Mouse (Mus musculus) left cerebral cortex, postnatal 14 days (tissue): ENCODE measurements around the gene Olfr619. TPM values are rescaled to one million over a fixed set of nuclear protein-coding genes. Genes with fewer than 3 reads are reported as not detected.

Experiments used
- DNase-seq, 2 experiments: peaks; one replicate each; pipeline ENCODE4 v3.0.0; 2021 to 2022; ENCODE audit warnings: low spot score in 2 of 2, mixed read lengths in 1 of 2
- intact Hi-C: fragments of 180-260 bp; cut with DNase I; formaldehyde crosslinking; loops from one replicate; pipeline ENCODE4 v1.15.1; 2025
- long read RNA-seq, 2 experiments: library from polyadenylated mRNA; stranded (forward); transcript quantifications; one replicate each; pipeline ENCODE4 v2.0.0; 2021
- microRNA-seq, 2 experiments: library from miRNA; unstranded; fragments of <30 nt; microRNA quantifications; one replicate each; pipeline ENCODE4 v1.2.0; 2022
- total RNA-seq, 2 experiments: library from RNA; stranded (reverse); gene quantifications; 2 replicates each; pipeline ENCODE4 v1.2.3; 2021

The Olfr619 gene
- not detected for total RNA-seq
- long read RNA-seq, experiment 1 = 0 reads
- long read RNA-seq, experiment 2 = 0 reads

GRCm38 (mm10) chr7:103600275-103600674 lies at the start of gene Olfr619:
Gene Olfr619, plus strand, starts transcription at chr7:103600575.
- intact Hi-C loops = no loop called here
- DNase-seq = no peak

- intact Hi-C loops = no loop called here
- DNase-seq = no peak
These were observed 44.6 kb upstream of the Olfr619 start, which contains the start of gene Olfr615 for GRCm38 (mm10) chr7:103555779-103556178. Gene Olfr615, plus strand, starts transcription at chr7:103556079.

- intact Hi-C loops = no loop called here
- DNase-seq = no peak
These were observed 31.3 kb upstream of the Olfr619 start, which contains the start of gene Olfr616 for GRCm38 (mm10) chr7:103569043-103569442. Gene Olfr616, minus strand, starts transcription at chr7:103569143.

GRCm38 (mm10) chr7:103572761-103573160 lies 27.6 kb upstream of the Olfr619 start, which contains the start of gene Olfr617:
Gene Olfr617, plus strand, starts transcription at chr7:103573061.
- intact Hi-C loops = no loop called here
- DNase-seq = no peak

- intact Hi-C loops = no loop called here
- no peak for DNase-seq
These were observed 10.6 kb upstream of the Olfr619 start, which contains the start of gene Olfr618 for GRCm38 (mm10) chr7:103589803-103590202. Gene Olfr618, plus strand, starts transcription at chr7:103590103.

GRCm38 (mm10) chr7:103607425-103607824 lies 7.0 kb downstream of the Olfr619 start:
- DNase-seq = no peak
- intact Hi-C loops = no loop called here

- no peak for DNase-seq
- intact Hi-C loops = no loop called here
These were observed 12.1 kb downstream of the Olfr619 start, which contains the start of gene Olfr620 for GRCm38 (mm10) chr7:103612434-103612833. Gene Olfr620, minus strand, starts transcription at chr7:103612534.

- intact Hi-C loops = no loop called here
- no peak for DNase-seq
These were observed 36.4 kb downstream of the Olfr619 start for GRCm38 (mm10) chr7:103636795-103637194.

GRCm38 (mm10) chr7:103642602-103643001 lies 42.2 kb downstream of the Olfr619 start, which contains the start of gene Olfr622:
Gene Olfr622, minus strand, starts transcription at chr7:103642702.
- intact Hi-C loops = no loop called here

GRCm38 (mm10) chr7:103644070-103644469 lies 43.7 kb downstream of the Olfr619 start:
- intact Hi-C loops = no loop called here

More at GRCm38 (mm10) chr7:103642602-103643001, 42.2 kb downstream of the Olfr619 start, which contains the start of gene Olfr622:
- no peak for DNase-seq

More at GRCm38 (mm10) chr7:103644070-103644469, 43.7 kb downstream of the Olfr619 start:
- no peak for DNase-seq

Small RNAs within 50 kb of the gene (microRNA-seq; reads per million reads assigned to microRNA genes)
- 0 reads per million in 2 experiments for gene Gm26506

Other genes with a start within 250 kb of the Olfr619 start
- not detected for gene Olfr601, start 237.9 kb upstream of the Olfr619 start, total RNA-seq
- not detected for gene Olfr603, start 214.4 kb upstream of the Olfr619 start, total RNA-seq
- not detected for gene Usp17lc, start 185.5 kb upstream of the Olfr619 start, total RNA-seq
- not detected for gene Olfr605, start 155.1 kb upstream of the Olfr619 start, total RNA-seq
- not detected for gene Olfr606, start 151.5 kb upstream of the Olfr619 start, total RNA-seq
- gene Olfr607, start 136.4 kb upstream of the Olfr619 start, total RNA-seq = not detected
- gene Olfr608, start 130.7 kb upstream of the Olfr619 start, total RNA-seq = not detected
- gene Olfr609, start 102.5 kb upstream of the Olfr619 start, total RNA-seq = not detected
- not detected for gene Olfr610, start 88.5 kb upstream of the Olfr619 start, total RNA-seq
- not detected for gene Olfr611, start 79.7 kb upstream of the Olfr619 start, total RNA-seq
- gene Olfr612, start 57.9 kb upstream of the Olfr619 start, total RNA-seq = not detected
- not detected for gene Olfr613, start 52.5 kb upstream of the Olfr619 start, total RNA-seq
- gene Olfr615, start 44.5 kb upstream of the Olfr619 start, total RNA-seq = not detected
- not detected for gene Olfr616, start 31.4 kb upstream of the Olfr619 start, total RNA-seq
- not detected for gene Olfr617, start 27.5 kb upstream of the Olfr619 start, total RNA-seq
- not detected for gene Olfr618, start 10.5 kb upstream of the Olfr619 start, total RNA-seq
- not detected for gene Olfr620, start 12.0 kb downstream of the Olfr619 start, total RNA-seq
- not detected for gene Olfr622, start 42.1 kb downstream of the Olfr619 start, total RNA-seq
- gene Olfr623, start 63.1 kb downstream of the Olfr619 start, total RNA-seq = not detected
- gene Olfr624, start 70.6 kb downstream of the Olfr619 start, total RNA-seq = under 1 TPM in 1 of 2 experiments, not detected in 1; 0.06 TPM
- not detected for gene Olfr625-ps1, start 82.1 kb downstream of the Olfr619 start, total RNA-seq
- not detected for gene Olfr243, start 114.1 kb downstream of the Olfr619 start, total RNA-seq
- not detected for gene Olfr628, start 129.8 kb downstream of the Olfr619 start, total RNA-seq
- gene Olfr629, start 144.4 kb downstream of the Olfr619 start, total RNA-seq = not detected
- gene Olfr630, start 156.8 kb downstream of the Olfr619 start, total RNA-seq = not detected
- gene Olfr69, start 171.0 kb downstream of the Olfr619 start, total RNA-seq = not detected
- gene Olfr68, start 179.1 kb downstream of the Olfr619 start, total RNA-seq = not detected
- gene Olfr67, start 191.2 kb downstream of the Olfr619 start, total RNA-seq = not detected
- 100 to 1,000 TPM; 116 to 138 TPM for gene Hbb-bt, start 213.4 kb downstream of the Olfr619 start, total RNA-seq
- 100 to 1,000 TPM; 912 to 967 TPM for gene Hbb-bs, start 227.5 kb downstream of the Olfr619 start, total RNA-seq
- not detected for gene Hbb-bh2, start 239.9 kb downstream of the Olfr619 start, total RNA-seq
- not detected for gene Hbb-bh1, start 242.6 kb downstream of the Olfr619 start, total RNA-seq